Mouse (Mus musculus) kidney, adult 2 months (tissue): Measurements from ENCODE around the gene Med15.

Source experiments
- CTCF ChIP-seq: fragments of 200-500 bp; conservative IDR thresholded peaks from 2 replicates; pipeline ENCODE4 v1.5.1; 2011; ENCODE audit warnings: low read depth, mild to moderate bottlenecking, control low read depth, low read length, moderate library complexity, mixed read lengths; ENCODE audit not compliant: insufficient read depth, insufficient read length
- POLR2A ChIP-seq: fragments of 200-500 bp; IDR thresholded peaks from one replicate; pipeline ENCODE4 v1.6.1; 2011; ENCODE audit warnings: low read depth, low read length, control low read depth

- no peak for TF ChIP-seq POLR2A
- no peak for TF ChIP-seq CTCF
These were observed 38.6 kb upstream of the Med15 start for GRCm38 (mm10) chr16:17771117-17771865.
